Mouse (Mus musculus): ENCODE measurements at regions not wholly inside any gene's neighbourhood (a gene's known extent, or its start where the extent isn't known, plus 50 kb on each side); places are given as distances from the start of the nearest gene placed in this dataset.

DNA sequence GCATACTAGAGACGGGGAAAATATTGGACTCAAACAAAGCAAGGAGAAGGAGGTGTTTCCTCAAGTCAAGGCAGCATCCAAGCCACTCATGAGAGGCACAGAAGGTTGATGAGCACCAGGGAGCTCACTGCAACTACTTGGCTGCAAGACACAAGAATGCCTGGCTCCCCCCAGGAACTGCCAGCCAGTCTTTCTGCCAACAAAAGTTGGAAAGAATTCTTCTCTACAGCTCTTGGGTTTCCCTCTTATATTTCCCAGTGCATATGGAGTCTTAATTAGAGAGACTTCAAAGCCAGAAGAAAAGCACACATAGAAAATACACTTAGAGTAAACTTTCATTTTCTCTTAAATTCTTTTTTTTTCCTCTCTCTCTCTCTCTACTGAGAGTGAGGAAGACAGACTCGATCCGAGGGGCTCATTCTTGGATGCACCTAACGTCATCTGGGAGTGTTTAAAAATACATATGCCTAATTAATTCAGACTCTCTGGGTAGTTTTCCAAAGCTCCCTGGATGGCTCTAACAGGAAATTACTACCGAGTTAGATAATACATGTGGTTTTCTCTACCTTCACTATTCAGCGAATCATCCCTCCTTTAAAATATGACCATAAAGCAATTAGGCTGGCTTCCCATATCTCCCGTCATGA is 222.7 kb downstream of the Fam84b start:
- no peak for DNase-seq (ENCODE audit: low spot score)

DNA sequence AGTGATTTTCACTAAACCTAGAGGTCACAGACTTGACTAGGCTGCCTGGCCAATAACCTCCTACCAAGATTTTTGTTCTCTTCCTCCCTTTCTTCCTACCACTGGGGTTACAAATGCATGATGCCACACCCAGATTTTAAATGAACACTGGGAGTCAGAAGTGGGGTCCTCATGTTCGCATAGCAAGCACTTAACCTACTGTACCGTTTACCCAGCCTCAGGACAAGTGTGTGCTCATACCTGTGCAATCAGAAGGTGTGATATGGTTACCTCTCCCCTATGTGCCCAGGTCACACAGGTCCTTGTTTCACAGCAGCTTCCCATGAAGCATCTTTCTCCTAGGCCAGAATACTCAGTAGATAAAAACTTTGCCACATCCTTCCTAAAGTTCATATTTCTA is 234.8 kb downstream of the Fam84b start:
- no peak for DNase-seq (ENCODE audit: low spot score)

DNA sequence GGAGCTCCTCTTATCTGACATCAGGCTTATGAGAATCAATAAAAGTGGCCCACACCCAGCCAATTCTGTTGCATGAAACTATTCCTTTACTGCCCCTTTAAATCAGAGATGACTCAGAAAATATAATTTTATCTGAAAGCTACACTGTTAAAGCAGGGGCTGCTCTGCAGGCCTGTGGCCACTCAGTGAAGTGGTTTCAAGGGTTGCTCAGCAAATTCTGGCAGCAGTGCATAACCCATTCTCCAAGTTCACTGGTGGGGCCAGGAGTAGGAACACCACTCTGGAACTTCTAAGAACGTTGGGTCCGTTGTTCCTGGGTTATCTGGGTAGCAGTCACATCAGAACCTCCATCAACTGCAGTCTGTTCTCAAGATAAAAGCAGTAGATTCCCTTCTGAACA is 236.2 kb downstream of the Fam84b start:
- no peak for DNase-seq (ENCODE audit: low spot score)

DNA sequence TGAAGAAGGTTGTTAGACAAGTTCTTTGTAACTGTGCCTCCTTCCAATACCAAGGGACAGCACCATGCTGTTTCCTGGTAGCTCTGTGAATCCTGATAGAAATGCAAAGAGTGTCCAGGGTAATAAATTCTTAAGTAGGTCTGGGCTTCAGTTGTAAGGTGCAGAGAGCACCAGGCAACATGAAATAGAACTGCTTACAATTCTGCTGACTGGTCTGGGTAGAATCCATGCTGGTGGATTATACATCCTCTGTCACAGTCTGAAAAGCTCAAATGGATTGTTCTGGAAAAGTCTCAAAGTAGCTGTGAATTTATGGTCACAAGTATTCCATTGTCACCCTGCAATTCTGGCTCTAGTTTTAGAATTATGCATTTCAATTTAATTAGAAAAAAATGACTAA is 251.7 kb downstream of the Fam84b start:
- DNase-seq (ENCODE audit: low spot score) = no peak

DNA sequence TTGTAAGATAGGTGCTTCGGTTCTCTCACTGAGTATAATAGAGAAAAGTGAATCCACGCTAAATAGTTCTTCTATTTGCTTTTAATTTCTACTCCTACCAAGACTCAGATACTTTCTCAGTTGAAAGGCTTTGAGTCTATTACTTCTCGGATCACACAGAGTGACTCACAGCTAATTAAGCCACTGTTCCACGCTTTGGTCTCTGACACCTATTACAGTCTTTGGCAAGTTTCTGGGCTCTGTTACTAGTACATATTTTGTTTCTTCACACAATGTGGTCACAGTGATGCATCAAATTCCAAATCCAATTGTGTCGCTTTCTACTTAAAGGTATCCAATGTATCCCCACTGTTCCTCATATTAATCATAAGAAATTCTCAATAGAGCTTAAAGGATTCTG is 276.5 kb downstream of the Fam84b start:
- no peak for DNase-seq (ENCODE audit: low spot score)

DNA sequence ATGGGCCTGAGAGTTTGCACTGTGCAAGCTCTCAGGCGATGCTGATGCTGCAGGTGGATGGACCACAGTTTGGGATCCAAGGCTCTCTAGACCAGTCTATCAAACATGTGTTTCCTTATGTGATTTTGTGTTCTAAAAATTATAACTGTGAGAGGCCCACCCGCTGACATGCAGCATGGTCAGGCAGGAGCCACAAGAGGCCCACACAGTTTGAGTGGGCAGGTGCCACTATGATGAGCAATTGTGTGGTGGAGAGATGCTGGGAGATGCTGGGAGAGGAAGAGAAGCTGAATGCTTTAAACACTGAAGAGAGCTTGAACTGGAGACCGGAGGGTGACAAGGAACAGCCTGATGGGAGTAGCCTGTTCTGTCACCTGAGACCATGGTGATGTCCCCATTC is 287.3 kb downstream of the Fam84b start:
- DNase-seq (ENCODE audit: low spot score) = no peak

DNA sequence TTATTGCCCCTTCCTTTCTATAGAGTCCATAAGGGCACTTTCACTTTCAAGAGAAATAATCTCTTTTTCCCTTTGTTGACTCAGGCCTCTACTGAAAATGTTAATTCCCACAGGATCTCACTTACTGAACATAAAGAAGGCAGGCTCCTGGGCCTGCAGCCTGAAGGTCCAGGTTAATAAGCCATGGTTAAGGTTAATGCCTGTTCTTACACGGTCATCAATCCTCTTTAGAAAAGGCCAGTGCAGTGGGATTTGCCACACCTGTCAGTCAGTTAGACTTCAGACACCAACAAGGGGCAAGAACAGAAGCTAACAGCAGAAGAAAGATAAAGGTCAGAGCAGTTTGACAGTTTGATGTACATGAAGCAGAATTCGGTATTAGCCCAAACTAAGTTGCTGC is 288.6 kb downstream of the Fam84b start:
- no peak for DNase-seq (ENCODE audit: low spot score)

DNA sequence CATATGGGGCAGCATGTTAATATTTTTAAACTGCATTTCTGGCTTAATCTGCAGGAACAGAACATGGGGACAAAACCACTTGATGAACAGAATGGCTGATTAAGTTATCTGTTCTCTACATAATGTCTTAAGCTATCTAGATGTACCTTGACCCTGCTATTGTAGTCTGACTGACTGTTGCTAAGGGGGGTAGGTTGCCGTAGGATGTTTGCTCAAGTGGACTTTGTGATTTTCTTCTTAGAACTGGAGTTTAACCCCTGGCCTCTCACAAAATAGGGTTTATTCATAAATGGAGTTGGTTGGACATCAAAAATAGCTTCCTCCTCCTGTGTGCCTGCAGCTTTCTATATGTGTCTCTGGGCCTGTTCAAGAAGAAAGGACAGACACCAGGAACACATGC is 292.9 kb downstream of the Fam84b start:
- DNase-seq (ENCODE audit: low spot score) = no peak

DNA sequence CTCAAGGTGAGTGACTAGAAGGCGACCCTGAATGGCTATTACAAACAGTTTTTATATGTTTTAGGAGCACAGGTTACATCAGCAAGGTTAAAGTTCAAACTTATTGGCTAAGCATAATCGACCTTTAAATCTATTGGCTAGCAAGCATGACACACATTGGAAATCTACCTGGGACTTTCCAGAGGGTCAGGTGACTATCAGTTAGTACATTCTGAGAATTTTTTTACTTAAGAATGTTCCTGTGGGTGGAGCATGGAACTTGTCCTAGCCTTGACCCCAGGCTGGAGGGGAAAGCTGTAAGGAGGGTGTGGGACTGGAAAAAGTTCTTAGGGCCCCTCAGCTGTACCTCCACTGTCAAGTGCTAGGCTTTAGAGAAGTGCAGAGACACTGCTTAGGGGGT is 297.9 kb downstream of the Fam84b start:
- no peak for DNase-seq (ENCODE audit: low spot score)

DNA sequence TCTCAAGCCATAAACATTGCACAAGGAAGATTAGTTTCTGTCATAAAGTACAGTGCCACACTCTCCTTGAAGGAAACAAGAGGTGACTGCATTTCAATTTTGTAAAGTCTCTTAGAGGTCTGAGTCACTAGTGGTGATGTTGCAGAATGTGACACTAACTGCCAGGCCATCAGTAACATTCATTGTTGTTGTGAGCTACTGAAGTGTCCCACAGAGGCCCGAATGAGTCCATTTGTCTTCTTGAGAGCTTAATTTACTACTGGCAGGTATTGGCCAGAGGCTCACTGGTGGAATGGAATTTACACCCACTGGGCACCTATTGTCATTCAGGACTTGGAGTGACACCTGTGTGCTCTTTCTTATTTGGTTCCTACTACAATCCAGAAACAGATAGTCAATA is 299.0 kb downstream of the Fam84b start:
- DNase-seq (ENCODE audit: low spot score) = no peak

DNA sequence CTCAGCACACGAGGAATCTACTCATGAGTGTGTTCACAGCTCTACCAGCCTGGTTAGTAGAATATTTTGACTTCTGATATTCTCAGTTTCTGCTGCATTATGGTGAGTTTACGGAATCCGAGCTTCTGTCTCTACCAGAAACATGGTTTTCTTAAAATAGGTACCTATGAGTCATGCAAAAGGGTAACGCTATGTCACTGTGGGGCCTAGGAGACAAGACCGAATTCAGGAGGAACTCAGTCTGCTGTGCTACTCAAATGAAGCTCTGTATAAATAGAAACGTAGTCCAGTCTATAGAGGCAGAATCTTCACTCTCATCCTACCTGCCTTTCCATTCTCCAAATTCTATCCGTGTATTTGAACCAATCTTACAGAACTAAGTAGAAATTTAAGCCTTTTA is 305.5 kb downstream of the Fam84b start:
- no peak for DNase-seq (ENCODE audit: low spot score)

DNA sequence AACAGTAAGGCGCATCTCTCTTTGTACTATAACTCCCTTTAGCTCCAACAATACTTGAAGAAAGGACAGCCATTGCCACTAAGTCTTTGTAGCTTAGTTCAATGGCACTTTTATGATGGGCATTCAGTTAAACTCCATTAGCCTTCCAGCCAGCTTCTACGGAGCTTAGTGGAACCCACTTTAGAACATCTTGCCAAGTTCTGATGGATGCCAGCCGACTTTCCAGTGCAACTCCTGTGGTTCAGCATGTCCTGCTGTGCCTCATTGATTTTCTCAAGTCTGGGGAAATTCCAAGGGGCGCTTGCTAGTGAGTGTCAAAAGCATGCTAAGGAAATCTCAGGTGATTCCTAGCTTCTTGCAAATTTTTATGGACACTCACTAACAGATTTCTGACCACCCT is 316.4 kb downstream of the Fam84b start:
- no peak for DNase-seq (ENCODE audit: low spot score)

DNA sequence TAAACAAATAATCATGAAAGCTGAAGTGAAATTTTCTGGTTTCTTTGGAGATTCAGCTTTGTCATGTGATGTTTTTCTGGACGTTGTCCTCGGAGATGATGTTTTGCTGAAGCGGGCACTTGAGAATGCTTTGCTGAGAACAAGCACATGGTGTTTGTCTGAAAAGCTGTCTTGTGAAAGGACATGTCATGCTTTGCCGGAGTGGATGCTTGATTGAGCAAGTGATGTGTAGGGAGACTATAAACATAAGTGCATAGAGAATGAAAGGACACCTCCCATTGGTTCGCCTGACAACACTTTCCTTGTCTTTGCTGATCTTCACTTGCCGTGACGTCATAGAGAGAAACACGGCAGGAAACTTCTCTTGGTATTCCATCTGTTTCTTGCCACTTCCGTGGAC is 318.9 kb downstream of the Fam84b start:
- no peak for DNase-seq (ENCODE audit: low spot score)

DNA sequence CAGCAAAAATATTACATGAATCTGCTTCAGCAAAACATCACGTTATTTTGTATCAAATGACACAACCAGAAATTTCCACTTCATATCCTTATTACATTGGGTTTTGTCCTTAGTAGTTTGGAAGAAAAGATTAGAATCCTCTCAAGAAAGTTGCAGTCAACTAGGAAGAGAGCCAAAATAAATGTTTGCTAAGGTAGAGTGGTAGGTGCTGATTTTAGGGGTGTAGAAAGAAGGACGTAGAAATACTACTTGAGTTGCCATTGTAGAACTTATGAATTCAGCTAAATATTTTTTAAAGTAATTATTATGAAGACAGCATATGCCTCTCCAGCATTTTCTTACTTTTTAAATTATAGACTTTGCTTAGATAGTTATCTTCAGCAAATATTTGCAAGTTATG is 336.8 kb downstream of the Fam84b start:
- no peak for DNase-seq (ENCODE audit: low spot score)

DNA sequence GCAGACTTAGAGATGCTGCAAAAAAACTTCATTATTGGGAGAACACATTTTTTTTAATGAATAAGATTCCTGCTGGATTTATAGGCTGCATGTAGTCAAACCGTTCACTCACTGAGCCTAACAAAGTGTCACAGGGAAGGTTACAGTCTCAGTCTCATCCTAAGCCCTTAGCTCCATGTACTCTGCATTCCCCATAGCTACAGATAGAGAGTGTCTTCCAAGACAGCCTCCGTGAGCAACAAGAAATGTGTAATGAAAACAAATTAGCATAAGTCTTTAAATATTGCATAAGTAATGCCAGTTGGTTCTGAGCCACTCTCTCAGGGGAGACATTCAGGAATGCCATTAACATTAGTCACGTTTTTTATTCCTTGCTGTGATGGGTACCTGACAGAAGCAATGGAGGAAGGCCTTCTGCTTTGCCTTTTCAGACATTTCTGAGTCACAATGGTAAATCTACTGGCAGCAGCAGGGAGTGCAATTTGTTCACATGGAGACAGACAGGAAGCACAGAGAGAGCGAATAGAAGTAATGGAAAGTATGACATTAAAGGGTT is 376.7 kb downstream of the Fam84b start:
- no peak for DNase-seq (ENCODE audit: low spot score)

DNA sequence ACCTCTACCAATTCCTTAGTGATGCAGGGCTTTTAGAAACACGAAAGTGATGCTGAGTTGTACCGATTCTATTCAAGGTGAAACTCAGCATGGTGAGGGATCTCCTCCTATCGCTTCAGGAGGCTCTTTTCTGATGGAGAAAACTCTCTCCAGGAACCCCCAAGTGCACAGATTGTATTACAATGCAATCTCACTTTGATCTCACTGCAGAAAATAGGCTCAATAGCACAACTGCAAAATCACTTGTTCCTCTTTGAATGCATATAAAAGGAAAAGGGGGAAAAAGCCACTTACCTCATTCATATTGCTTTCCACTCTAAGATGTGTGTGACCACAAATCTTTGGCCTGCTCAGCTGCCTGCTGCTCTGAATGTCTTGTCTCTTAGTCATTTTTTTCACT is 378.5 kb downstream of the Fam84b start:
- no peak for DNase-seq (ENCODE audit: low spot score)

DNA sequence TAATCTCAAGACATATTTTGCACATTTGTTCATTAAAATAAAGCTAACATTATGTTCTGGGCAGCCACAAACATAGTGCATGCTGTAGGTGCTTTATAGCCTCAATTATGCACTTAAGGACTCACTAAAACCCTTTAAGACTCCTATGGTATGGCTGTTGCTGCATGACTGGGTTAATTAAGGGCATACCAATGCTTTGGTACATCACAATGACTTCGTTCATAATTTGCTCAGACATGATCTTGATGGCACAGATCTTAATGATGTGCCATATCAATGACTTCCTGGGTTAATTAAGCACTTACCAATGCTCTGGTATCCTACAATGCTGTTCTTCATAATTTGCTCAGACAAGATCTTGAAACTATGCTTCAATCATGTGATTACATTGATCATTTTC is 415.5 kb upstream of the 4933412E24Rik start:
- DNase-seq (ENCODE audit: low spot score) = no peak

DNA sequence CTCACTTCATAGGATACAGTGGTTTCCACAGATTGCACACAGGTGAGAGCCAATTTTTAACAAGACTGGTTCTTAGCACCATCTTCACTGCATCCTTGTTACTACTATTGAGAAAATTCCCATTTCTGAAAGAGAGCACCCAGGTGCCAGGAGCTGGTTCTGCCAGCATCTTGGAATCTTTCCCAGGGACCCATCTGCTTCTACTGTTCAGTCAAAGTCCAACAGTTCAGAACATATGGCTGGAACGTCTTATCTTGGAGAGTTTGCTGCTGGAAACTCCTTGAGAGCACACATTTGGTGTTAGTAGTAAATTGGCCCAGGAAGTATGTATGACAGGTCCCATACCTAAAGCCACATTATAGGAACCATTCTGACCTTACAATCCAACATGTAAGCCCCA is 402.7 kb upstream of the 4933412E24Rik start:
- DNase-seq (ENCODE audit: low spot score) = no peak

DNA sequence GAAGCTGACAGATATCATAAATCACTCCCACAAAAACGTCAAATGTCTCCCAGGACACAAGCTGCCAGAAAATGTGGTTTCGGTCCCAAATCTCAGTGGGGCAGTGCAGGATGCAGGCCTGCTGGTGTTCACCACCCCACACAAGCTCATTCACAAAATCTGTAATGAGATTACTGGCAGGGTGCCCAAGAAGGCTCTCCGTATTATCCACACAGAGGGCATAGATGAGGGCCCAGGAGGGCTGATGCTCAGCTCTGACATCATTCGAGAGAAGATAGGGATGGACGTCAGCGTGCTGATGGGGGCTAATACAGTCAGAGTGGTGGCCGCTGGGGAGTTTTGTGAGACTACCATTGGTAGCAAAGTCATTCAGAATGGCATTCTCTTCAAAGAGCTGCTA is 375.9 kb upstream of the 4933412E24Rik start:
- no peak for DNase-seq (ENCODE audit: low spot score)

DNA sequence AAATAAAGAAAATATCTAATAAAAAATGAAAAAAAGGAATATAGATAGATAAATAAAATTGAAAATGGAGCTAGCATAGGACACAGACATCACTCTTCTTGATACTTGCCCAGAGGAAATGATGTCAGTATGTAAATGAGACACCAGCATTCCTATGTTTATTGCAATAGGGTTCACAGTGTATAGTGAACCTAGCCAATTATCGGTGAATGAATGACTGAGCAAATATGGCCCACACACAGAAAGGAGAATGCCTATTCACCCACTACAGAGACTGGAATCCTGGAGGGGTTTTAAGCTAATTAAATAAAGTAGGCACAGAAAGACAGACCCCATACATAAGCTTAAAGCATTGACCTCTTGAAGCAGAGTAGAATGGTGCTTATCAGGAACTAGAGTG is 373.9 kb upstream of the 4933412E24Rik start:
- DNase-seq (ENCODE audit: low spot score) = no peak

DNA sequence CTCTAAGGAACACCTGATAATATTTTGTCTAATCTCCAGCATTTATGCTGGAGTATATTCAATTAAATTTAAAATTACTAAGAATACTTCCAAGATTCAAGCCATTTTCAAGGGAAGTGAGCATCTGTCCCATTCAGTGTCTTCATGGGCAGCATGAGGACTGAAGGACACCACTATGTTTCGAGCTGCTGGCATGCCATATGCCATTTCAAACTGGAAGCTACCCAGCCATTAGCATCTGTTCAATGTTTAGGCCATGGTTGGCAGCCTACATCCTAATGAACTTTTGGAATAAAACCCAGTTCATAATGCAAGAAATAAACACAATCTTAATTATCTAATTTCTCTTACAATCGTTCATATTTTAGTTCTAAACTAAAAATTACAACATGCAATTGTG is 371.5 kb upstream of the 4933412E24Rik start:
- DNase-seq (ENCODE audit: low spot score) = no peak

Measured in urinary bladder, postnatal 25 days (tissue).